Mouse (Mus musculus) gastrocnemius, adult 2 months (tissue): ENCODE data around the gene Selenos. TPM values are rescaled to one million over a fixed set of nuclear protein-coding genes. Genes with fewer than 3 reads are reported as not detected.
A peak's percentile ranks its signal among the peaks of the same experiment; 100 is the strongest.

Experiments used
- DNase-seq: peaks from one replicate; pipeline ENCODE4 v3.0.0; 2022
- H3K27ac ChIP-seq: fragments of 200-600 bp; 2 replicates; pipeline ENCODE4 v1.8.1; 2022; ENCODE audit warnings: mild to moderate bottlenecking
- H3K4me3 ChIP-seq: fragments of 200-600 bp; 2 replicates; pipeline ENCODE4 v1.8.1; 2022; ENCODE audit warnings: mild to moderate bottlenecking, moderate library complexity
- CTCF ChIP-seq: fragments of 200-600 bp; IDR thresholded peaks from 2 replicates; pipeline ENCODE4 v1.8.1; 2022; ENCODE audit warnings: antibody characterized with exemption, mild to moderate bottlenecking, moderate library complexity
- intact Hi-C: fragments of 180-260 bp; cut with DNase I; formaldehyde crosslinking; loops from one replicate; pipeline ENCODE4 v1.15.1; 2025
- total RNA-seq, 2 experiments: library from RNA; stranded (reverse); gene quantifications; 2 replicates each; pipeline ENCODE4 v1.2.3; 2021

The Selenos gene
- total RNA-seq, 2 experiments from 2014 or later: 26.5 to 35.1 TPM

DNA sequence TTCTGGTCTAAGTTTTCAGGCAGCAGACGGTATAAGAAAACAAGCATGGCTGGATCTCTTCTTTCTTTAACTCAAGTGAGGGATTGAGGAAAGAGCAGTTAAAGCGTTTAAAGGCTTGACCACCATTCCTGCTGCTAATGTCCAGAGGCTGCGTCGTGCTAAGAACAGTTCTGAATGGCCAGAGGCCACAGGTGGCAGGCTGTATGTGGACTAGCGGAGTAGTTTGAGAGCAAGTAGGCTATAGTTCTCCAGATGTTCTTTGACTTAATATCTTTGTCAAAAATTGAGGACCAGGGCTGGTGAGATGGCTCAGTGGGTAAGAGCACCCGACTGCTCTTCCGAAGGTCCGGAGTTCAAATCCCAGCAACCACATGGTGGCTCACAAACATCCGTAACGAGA is 31.8 kb downstream of the Selenos start:
- Histone ChIP-seq H3K27ac (no peak overlapping the region; the same call in 1 of the 2 replicates), H3K4me3 (no peak overlapping the region; the same call in 1 of the 2 replicates)
- intact Hi-C loops: no loop called here
- no peak for TF ChIP-seq CTCF
- DNase-seq: no peak

DNA sequence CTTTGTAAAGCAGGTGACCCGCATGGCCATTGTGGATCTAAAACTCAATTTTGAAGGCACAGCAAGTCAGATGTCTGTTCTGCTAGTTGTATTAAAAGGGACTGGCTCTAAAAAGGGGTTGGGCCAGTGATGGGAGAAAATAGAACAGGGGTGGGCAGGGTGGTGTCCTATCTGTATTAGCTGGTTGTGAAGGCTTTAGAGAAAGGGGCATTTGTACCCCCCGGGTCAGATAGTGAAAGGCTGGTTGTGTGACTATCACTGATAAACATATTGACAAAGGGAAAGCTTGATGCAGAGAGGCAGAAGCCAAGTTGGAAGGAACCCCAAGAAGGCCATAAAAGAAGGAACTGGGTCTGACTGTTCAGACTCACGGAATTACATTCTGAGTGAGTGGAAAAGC is 34.1 kb downstream of the Selenos start:
- DNase-seq: no peak
- Histone ChIP-seq H3K4me3 (no peak overlapping the region), H3K27ac (no peak overlapping the region)
- intact Hi-C loops: no loop called here
- TF ChIP-seq CTCF: no peak

GRCm38 (mm10) chr7:66115821-66116343 is 36.4 kb downstream of the Selenos start:
- no peak for TF ChIP-seq CTCF
- intact Hi-C loops: no loop called here
- Histone ChIP-seq H3K4me3 (no peak overlapping the region), H3K27ac (no peak overlapping the region)
- DNase-seq: no peak

DNA sequence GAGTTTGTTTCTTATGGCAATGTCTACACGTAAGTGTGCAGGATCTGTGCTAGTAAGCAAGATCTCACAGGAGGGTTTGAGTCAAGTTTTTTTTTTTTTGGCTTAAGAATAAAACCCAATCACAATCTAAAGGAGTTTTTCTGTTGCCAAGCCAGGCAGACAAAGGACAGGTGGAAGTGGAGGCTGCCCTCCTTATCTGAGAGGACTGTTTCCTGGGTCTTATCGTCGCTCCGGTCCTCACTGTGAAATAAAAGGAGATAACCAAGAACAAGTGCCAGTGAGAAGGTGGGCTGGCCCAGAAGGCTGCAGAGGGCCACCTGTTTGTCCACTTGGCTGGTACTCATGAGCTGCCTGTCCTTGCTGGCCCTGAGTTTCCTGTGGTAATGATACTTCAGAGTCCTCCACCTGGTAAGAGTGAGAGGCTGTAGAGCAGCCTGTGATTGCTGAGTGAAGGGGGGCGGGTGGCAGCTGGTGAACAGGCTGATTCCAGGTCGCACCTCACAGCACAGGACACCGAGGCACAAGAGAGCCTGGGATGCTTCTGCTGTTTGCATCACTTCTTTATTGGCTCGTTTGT is 37.5 kb downstream of the Selenos start:
- intact Hi-C loops: no loop called here
- Histone ChIP-seq H3K4me3 (no peak overlapping the region), H3K27ac (no peak overlapping the region)
- TF ChIP-seq CTCF: no peak
- no peak for DNase-seq

DNA sequence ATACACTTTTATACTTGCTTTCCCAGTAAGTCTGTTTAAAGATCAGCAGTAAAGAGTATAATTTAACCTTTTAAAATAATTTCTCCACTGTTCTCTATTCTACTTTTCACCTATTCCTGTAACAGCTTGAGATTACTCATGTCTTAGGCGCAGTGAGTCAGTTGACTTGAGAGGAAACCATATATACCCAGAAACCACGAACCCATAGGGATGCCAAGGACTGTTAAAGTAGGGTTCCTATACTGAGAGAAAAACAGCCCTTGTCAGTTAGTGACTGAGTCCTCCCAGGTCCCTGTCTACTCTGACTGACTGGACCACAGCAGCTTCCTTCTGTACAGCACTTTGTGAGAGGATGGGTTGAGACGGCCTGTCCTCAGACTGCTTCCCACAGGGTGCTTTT is 38.6 kb downstream of the Selenos start:
- H3K27ac ChIP-seq: no peak overlapping the region

GRCm38 (mm10) chr7:66118796-66119195 is 39.3 kb downstream of the Selenos start:
- TF ChIP-seq CTCF: no peak
- no peak for DNase-seq
- no peak overlapping the region for H3K4me3 ChIP-seq
- no peak overlapping the region for H3K27ac ChIP-seq
- intact Hi-C loops: no loop called here

More for the DNA sequence above, 38.6 kb downstream of the Selenos start:
- no peak for TF ChIP-seq CTCF
- H3K4me3 ChIP-seq: no peak overlapping the region
- no peak for DNase-seq
- intact Hi-C loops: no loop called here

- peak overlapping the region; percentile 13; the same call in 1 of the 2 replicates for H3K27ac ChIP-seq
- no peak for TF ChIP-seq CTCF
- H3K4me3 ChIP-seq: no peak overlapping the region
- DNase-seq: no peak
- intact Hi-C loops: no loop called here
These were observed 40.7 kb downstream of the Selenos start for GRCm38 (mm10) chr7:66120139-66120538.

GRCm38 (mm10) chr7:66120702-66121396 is 41.4 kb downstream of the Selenos start:
- no peak for TF ChIP-seq CTCF
- H3K27ac ChIP-seq: peak overlapping the region; percentile 13; the same call in 1 of the 2 replicates
- DNase-seq: no peak
- intact Hi-C loops: no loop called here
- no peak overlapping the region for H3K4me3 ChIP-seq

GRCm38 (mm10) chr7:66124551-66124968 is 45.1 kb downstream of the Selenos start:
- no peak for TF ChIP-seq CTCF
- no peak overlapping the region for H3K4me3 ChIP-seq
- intact Hi-C loops: no loop called here
- DNase-seq: no peak
- H3K27ac ChIP-seq: no peak overlapping the region

GRCm38 (mm10) chr7:66125368-66125767 is 45.9 kb downstream of the Selenos start:
- H3K27ac ChIP-seq: no peak overlapping the region
- TF ChIP-seq CTCF: no peak
- intact Hi-C loops: no loop called here
- no peak overlapping the region for H3K4me3 ChIP-seq
- no peak for DNase-seq

GRCm38 (mm10) chr7:66127951-66128645 is 48.6 kb downstream of the Selenos start:
- Histone ChIP-seq H3K4me3 (no peak overlapping the region), H3K27ac (no peak overlapping the region)
- intact Hi-C loops: no loop called here
- no peak for TF ChIP-seq CTCF
- no peak for DNase-seq

DNA sequence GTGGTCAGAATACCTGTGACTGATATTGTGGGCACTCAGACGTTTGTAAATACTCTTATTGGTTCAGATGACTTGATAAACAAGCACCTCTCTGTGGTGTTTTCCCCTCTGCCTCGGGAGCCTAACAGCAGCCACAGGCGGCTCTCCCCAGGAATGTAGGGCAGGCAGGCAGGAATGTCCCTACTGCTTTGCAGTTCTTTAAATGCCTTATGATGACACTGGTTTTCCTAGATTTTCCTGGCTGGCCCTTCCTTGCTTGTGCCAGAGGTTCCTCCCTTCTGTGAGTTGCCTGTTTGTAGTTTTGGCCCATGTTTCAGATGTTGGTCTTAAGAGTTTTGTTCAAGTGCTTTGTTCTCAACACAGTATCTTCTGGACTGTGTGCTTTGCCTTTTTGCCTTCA is 49.4 kb downstream of the Selenos start:
- TF ChIP-seq CTCF: no peak
- DNase-seq: peak; percentile 33
- no peak overlapping the region for H3K4me3 ChIP-seq
- intact Hi-C loops: no loop called here
- H3K27ac ChIP-seq: no peak overlapping the region

- intact Hi-C loops: no loop called here
- DNase-seq: no peak
- Histone ChIP-seq H3K4me3 (no peak overlapping the region), H3K27ac (no peak overlapping the region)
- TF ChIP-seq CTCF: no peak
These were observed 50.8 kb downstream of the Selenos start for GRCm38 (mm10) chr7:66130296-66130695.
